8 mouse cellular contexts compared by ENCODE assay signal in genomic region chr3:51375307-51376265, GRCm38 (mm10). TPM values are rescaled to one million over a fixed set of nuclear protein-coding genes. Genes with fewer than 3 reads are reported as not detected.
DNase-seq lines count a peak whose midpoint lies in the region; ATAC-seq lines count a peak whose summit lies in the region.

No protein-coding gene starts in this region.

- no peak overlapping the region for H3K9ac ChIP-seq in heart, embryonic 11.5 days (ENCODE audit: low read depth, low read length)

- 79% methylated on average over 19 of the region's 19 CpGs for WGBS in heart, embryonic 10.5 days
- 73% methylated on average over 19 of the region's 19 CpGs for WGBS in heart, embryonic 11.5 days (ENCODE audit: insufficient replicate concordance)

- H3K27me3 ChIP-seq in heart, embryonic 10.5 days (ENCODE audit: insufficient read depth, poor library complexity, severe bottlenecking), result no peaks in the 10 kb centered on the region
- H3K27me3 ChIP-seq in heart, embryonic 11.5 days (ENCODE audit: control insufficient read depth, insufficient read depth, low read length), result no peaks in the 10 kb centered on the region

- DNase-seq in heart, embryonic 10.5 days (ENCODE audit: low spot score), result no peak
- peak; percentile 78 for DNase-seq in A20 (ENCODE audit: low read depth, low spot score)
- DNase-seq in T-cell, adult 2 months (ENCODE audit: low spot score), result peak; percentile 62
- peak; percentile 44 for DNase-seq in embryo, embryonic 11 days
- peak; percentile 78 to 83 for DNase-seq in kidney, postnatal 4 days
- DNase-seq in yolk sac, embryonic 10.5 days (ENCODE audit: low spot score), result no peak

- H3K9me3 ChIP-seq in heart, embryonic 10.5 days, result no peaks in the 10 kb centered on the region
- H3K9me3 ChIP-seq in heart, embryonic 11.5 days (replicated peaks; ENCODE audit: control insufficient read depth, low read length), result no peaks in the 10 kb centered on the region

- H3K4me3 ChIP-seq in heart, embryonic 10.5 days, result no peak overlapping the region
- H3K4me3 ChIP-seq in heart, embryonic 11.5 days (ENCODE audit: low read depth, low read length), result no peak overlapping the region

- H3K36me3 ChIP-seq in heart, embryonic 10.5 days, result no peaks in the 10 kb centered on the region
- no peaks in the 10 kb centered on the region for H3K36me3 ChIP-seq in heart, embryonic 11.5 days (ENCODE audit: control insufficient read depth, insufficient read depth, low read length)

- H3K27ac ChIP-seq in heart, embryonic 10.5 days, result 0 out of 2 replicates have a peak overlapping the region, but pooled peaks have one; percentile 10
- H3K27ac ChIP-seq in heart, embryonic 11.5 days (ENCODE audit: low read depth, low read length), result no peak overlapping the region

- no peak overlapping the region for H3K4me2 ChIP-seq in heart, embryonic 11.5 days

- peaks cover 4% of the 10 kb centered on the region for H3K4me1 ChIP-seq in heart, embryonic 10.5 days
- no peaks in the 10 kb centered on the region for H3K4me1 ChIP-seq in heart, embryonic 11.5 days (ENCODE audit: control insufficient read depth, insufficient read depth, low read length)

- ATAC-seq in heart, embryonic 11.5 days (replicated peaks; ENCODE audit: insufficient number of reproducible peaks, low FRiP score, low TSS enrichment), result no peak
- ATAC-seq in neutrophil, adult 5-6 weeks (ENCODE audit: extremely low read depth, insufficient number of reproducible peaks, low FRiP score, poor library complexity, severe bottlenecking), result peak; percentile 72

RNA-seq across cellular contexts. Expression of gene Mgarp, which starts 21.0 kb away (rescaled TPM):
- polyA plus RNA-seq in heart, embryonic 10.5 days (2016; fragmentation: Nextera tagmentation; extraction: Ambion mirVana), result 20.6 and 21.1 TPM in 2 replicates
- 14.2 and 15.4 TPM in 2 replicates for polyA plus RNA-seq in heart, embryonic 11.5 days (2014; fragmentation: Nextera tagmentation; extraction: Ambion mirVana)
- total RNA-seq in neutrophil, adult 5-6 weeks (2017), result not detected in 2 replicates

RNA-seq across cellular contexts. Expression of gene Ndufc1, which starts 33.2 kb away (rescaled TPM):
- 874 and 1,125 TPM in 2 replicates for polyA plus RNA-seq in heart, embryonic 10.5 days (2016; fragmentation: Nextera tagmentation; extraction: Ambion mirVana)
- 1,265 and 1,267 TPM in 2 replicates for polyA plus RNA-seq in heart, embryonic 11.5 days (2014; fragmentation: Nextera tagmentation; extraction: Ambion mirVana)
- total RNA-seq in neutrophil, adult 5-6 weeks (2017), result 9.1 and 17.5 TPM in 2 replicates

RNA-seq across cellular contexts. Expression of gene Elf2, which starts 35.1 kb away (rescaled TPM):
- 40.1 and 43.5 TPM in 2 replicates for polyA plus RNA-seq in heart, embryonic 10.5 days (2016; fragmentation: Nextera tagmentation; extraction: Ambion mirVana)
- 44.5 and 48.2 TPM in 2 replicates for polyA plus RNA-seq in heart, embryonic 11.5 days (2014; fragmentation: Nextera tagmentation; extraction: Ambion mirVana)
- 173 and 175 TPM in 2 replicates for total RNA-seq in neutrophil, adult 5-6 weeks (2017)

RNA-seq across cellular contexts. Expression of gene Naa15, which starts 39.4 kb away (rescaled TPM):
- polyA plus RNA-seq in heart, embryonic 10.5 days (2016; fragmentation: Nextera tagmentation; extraction: Ambion mirVana), result 52.2 and 58.3 TPM in 2 replicates
- 37.8 and 39.6 TPM in 2 replicates for polyA plus RNA-seq in heart, embryonic 11.5 days (2014; fragmentation: Nextera tagmentation; extraction: Ambion mirVana)
- 78.2 and 80.2 TPM in 2 replicates for total RNA-seq in neutrophil, adult 5-6 weeks (2017)

Comparison
In these comparisons a context has a peak if more than half of its experiments do, and no peak if none do; other contexts are left out.
1. DNase-seq: peak in A20 (single experiment), T-cell, adult 2 months (single experiment), embryo, embryonic 11 days (single experiment) and kidney, postnatal 4 days (2 of 2); none in heart, embryonic 10.5 days (single experiment) and yolk sac, embryonic 10.5 days (single experiment).